Mouse (Mus musculus): ENCODE results near the gene Jade3.

GRCm38 (mm10) chrX:20543867-20544266 is 118.4 kb downstream of the Jade3 start:
- TF ChIP-seq TAL1 (IDR thresholded peaks at IDR 0.05; ENCODE audit: low read length) (no peak), GATA1 (IDR thresholded peaks at IDR 0.05; ENCODE audit: low read length) (no peak)

Measured in erythroblast, embryonic 14.5 days (primary cell).